Mouse (Mus musculus) stomach, embryonic 14.5 days (tissue): ENCODE measurements at regions not wholly inside any gene's neighbourhood (a gene's known extent, or its start where the extent isn't known, plus 50 kb on each side); places are given as distances from the start of the nearest gene placed in this dataset.

ENCODE experiments used
- ATAC-seq: fragments of 200-750 bp; cut with Nextera tagmentation; 2 replicates; pipeline ENCODE4 v1.8.0; 2017; ENCODE audit warnings: low read depth, moderate TSS enrichment; ENCODE audit not compliant: insufficient number of reproducible peaks, insufficient read depth, low FRiP score
- H3K27ac ChIP-seq: fragments of 300-500 bp; sonication (generic); 2 replicates; pipeline ENCODE4 v1.5.1; 2014; ENCODE audit warnings: mild to moderate bottlenecking, low read length, moderate library complexity, mixed read lengths
- H3K27me3 ChIP-seq: fragments of 300-500 bp; sonication (generic); 2 replicates; pipeline ENCODE4 v1.6.1; 2014; ENCODE audit warnings: low read length, control low read depth, mixed read lengths; ENCODE audit not compliant: control insufficient read depth, insufficient read depth
- H3K36me3 ChIP-seq: fragments of 300-500 bp; sonication (generic); 2 replicates; pipeline ENCODE4 v1.6.1; 2014; ENCODE audit warnings: mild to moderate bottlenecking, control low read depth, low read length, moderate library complexity, mixed read lengths; ENCODE audit not compliant: control insufficient read depth, insufficient read depth
- H3K4me1 ChIP-seq: fragments of 300-500 bp; sonication (generic); 2 replicates; pipeline ENCODE4 v1.6.1; 2014; ENCODE audit warnings: low read length, control low read depth, mixed read lengths; ENCODE audit not compliant: control insufficient read depth, insufficient read depth
- H3K4me2 ChIP-seq: fragments of 300-500 bp; sonication (generic); replicated peaks from 2 replicates; pipeline ENCODE4 v1.6.1; 2014; ENCODE audit warnings: low read depth, low read length, control low read depth
- H3K4me3 ChIP-seq: fragments of 300-500 bp; sonication (generic); 2 replicates; pipeline ENCODE4 v1.5.1; 2014; ENCODE audit warnings: low read depth, low read length, control low read depth
- H3K9ac ChIP-seq: fragments of 300-500 bp; sonication (generic); replicated peaks from 2 replicates; pipeline ENCODE4 v1.6.1; 2014; ENCODE audit warnings: low read depth, mild to moderate bottlenecking, control low read depth, low read length, moderate library complexity, mixed read lengths
- H3K9me3 ChIP-seq: fragments of 300-500 bp; sonication (generic); 2 replicates; pipeline ENCODE4 v1.6.1; 2016; ENCODE audit warnings: low read depth, low read length, control low read depth; ENCODE audit not compliant: control insufficient read depth
- WGBS: fragments of 180-500 bp; shearing (Covaris S2); extraction: QIAGEN DNeasy Blood & Tissue Kit; methylation state at CpG from one replicate; pipeline ENCODE4 v1.1.7; 2014; 5-methylcytosine and 5-hydroxymethylcytosine counted together

DNA sequence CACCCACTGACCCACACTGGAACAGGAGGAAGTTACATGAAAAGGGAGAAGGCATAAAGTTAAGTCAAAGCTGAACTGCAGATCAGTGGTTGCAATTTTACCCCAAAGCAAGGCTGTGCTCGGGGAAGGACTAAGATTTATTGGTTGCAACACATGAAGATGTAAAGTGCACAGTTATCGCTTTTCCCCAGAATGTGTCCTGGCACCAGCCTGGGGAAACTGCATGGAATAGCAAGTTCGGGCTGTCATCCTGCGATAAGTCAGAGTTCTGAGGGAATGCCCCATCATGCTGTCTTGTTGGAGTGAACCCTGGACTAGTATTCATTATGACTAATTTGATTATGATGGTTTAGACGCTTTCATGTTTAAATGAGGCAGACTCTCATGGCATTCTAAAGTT is 128.5 kb upstream of the Adgrl2 start:
- H3K4me1 ChIP-seq = 0 out of 2 replicates have a peak, but pooled peaks cover 10% of the 10 kb centered on the region
- H3K9me3 ChIP-seq = no peaks in the 10 kb centered on the region
- ATAC-seq = no peak
- no peak overlapping the region for H3K4me3 ChIP-seq
- 86% methylated on average over 5 of the region's 5 CpGs for WGBS
- no peak overlapping the region for H3K4me2 ChIP-seq
- H3K27ac ChIP-seq = no peak overlapping the region
- no peaks in the 10 kb centered on the region for H3K36me3 ChIP-seq
- no peak overlapping the region for H3K9ac ChIP-seq
- H3K27me3 ChIP-seq = no peaks in the 10 kb centered on the region

DNA sequence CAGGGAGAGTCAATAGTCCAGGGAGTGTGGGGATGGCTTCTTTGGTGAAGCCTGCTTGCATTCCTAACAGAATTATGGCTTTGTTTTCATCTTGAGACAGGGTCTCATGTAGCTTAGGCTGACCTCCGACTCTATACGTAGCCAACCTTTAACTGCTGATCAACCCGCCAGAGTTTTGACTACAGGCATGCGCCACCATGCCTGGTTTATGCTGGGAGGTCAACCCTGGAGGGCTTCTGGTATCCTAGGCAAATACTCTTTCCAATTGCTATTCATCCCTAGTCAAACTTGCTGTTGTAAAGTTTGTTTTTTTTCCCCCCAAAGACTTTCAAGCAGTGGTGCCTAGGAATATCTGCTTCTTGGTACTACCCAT is 127.3 kb upstream of the Adgrl2 start:
- 82% methylated on average over 4 of the region's 4 CpGs for WGBS
- H3K27ac ChIP-seq = no peak overlapping the region

DNA sequence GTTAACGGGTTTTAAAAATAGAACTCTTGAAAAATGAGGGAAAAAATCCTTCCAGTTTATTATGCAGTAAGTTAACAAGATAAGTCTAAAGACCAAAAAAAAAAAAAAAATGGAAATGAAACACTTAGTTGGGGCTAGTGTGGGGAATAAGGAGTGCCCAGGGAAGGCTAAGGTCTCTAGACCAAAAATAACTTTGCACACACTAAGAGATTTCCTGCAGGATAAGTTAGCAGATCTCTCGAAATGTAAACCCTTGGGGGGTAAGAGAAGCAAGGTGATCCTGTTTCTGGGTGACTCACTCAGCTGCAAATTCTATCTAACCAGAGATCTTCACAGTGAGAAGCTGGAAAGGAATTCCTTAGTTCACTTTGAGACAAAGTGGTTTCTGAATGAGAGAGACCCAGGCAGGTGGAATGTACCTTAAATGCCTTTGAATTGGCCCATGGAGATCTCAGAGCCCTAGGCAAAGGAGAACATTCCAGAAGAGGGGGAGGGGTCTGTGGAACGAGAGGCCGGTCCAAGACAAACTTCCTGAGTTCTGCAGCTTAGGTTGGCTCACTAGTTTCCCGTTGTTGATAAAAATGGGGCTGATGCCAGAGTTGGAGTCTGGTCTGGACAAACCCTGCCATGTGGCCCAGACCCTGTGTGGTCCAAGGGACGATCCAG is 126.8 kb upstream of the Adgrl2 start:
- no peaks in the 10 kb centered on the region for H3K27me3 ChIP-seq
- H3K36me3 ChIP-seq = no peaks in the 10 kb centered on the region
- no peaks in the 10 kb centered on the region for H3K9me3 ChIP-seq
- ATAC-seq = no peak; the same call in 1 of the 2 replicates
- WGBS = 36% methylated on average over 6 of the region's 6 CpGs
- H3K9ac ChIP-seq = no peak overlapping the region
- no peak overlapping the region for H3K27ac ChIP-seq
- no peak overlapping the region for H3K4me2 ChIP-seq
- 0 out of 2 replicates have a peak, but pooled peaks cover 10% of the 10 kb centered on the region for H3K4me1 ChIP-seq
- H3K4me3 ChIP-seq = no peak overlapping the region

More for the DNA sequence above, 127.3 kb upstream of the Adgrl2 start:
- Histone ChIP-seq H3K4me3 (no peak overlapping the region), H3K9me3 (no peaks in the 10 kb centered on the region), H3K36me3 (no peaks in the 10 kb centered on the region), H3K27me3 (no peaks in the 10 kb centered on the region), H3K9ac (no peak overlapping the region), H3K4me1 (0 out of 2 replicates have a peak, but pooled peaks cover 10% of the 10 kb centered on the region), H3K4me2 (no peak overlapping the region)
- ATAC-seq = no peak

DNA sequence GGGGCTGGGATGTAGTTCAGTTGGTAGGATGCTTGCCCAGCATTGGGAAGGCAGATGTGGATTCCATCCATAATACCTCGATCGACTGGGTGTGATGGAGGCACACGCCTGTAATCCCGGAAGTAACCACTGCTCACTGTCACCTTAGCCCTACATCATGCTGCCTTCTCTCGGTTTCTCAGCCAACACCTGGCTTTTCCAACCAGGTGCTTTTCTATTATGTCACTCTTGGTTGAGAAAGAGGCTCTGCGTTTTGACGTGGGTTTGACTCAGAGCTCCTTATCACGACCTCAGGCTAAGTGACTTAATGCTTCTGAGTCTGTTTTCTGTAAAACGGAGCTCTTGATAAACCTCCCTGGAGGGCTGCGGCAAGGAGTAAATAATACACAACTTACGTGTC is 126.2 kb upstream of the Adgrl2 start:
- no peak for ATAC-seq
- 0 out of 2 replicates have a peak, but pooled peaks cover 10% of the 10 kb centered on the region for H3K4me1 ChIP-seq
- H3K4me3 ChIP-seq = no peak overlapping the region
- H3K27me3 ChIP-seq = no peaks in the 10 kb centered on the region
- H3K9ac ChIP-seq = no peak overlapping the region
- H3K9me3 ChIP-seq = no peaks in the 10 kb centered on the region
- H3K36me3 ChIP-seq = no peaks in the 10 kb centered on the region
- WGBS = 62% methylated on average over 11 of the region's 11 CpGs
- H3K27ac ChIP-seq = no peak overlapping the region
- H3K4me2 ChIP-seq = no peak overlapping the region

DNA sequence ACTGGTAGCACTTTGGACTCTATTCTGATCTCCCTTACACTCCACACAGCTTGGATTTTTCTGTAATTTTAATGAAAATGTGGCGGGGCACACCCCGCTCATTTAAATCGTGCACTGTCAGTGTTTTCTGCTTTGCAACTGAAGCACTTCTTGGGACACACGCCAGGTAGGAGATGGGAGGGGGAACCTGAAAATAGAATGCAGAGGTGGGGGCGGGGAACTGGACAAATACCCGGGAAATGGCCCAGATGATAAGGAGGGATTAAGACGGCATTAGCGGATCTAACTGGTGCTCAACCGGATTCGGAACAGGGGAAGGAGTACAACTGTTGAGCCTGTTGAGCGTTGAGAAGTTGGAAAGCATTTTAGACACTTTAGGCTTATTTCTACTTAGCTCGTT is 125.5 kb upstream of the Adgrl2 start:
- no peak for ATAC-seq
- H3K4me3 ChIP-seq = no peak overlapping the region
- H3K9me3 ChIP-seq = no peaks in the 10 kb centered on the region
- H3K4me2 ChIP-seq = no peak overlapping the region
- no peaks in the 10 kb centered on the region for H3K27me3 ChIP-seq
- H3K9ac ChIP-seq = no peak overlapping the region
- no peak overlapping the region for H3K27ac ChIP-seq
- H3K4me1 ChIP-seq = 0 out of 2 replicates have a peak, but pooled peaks cover 10% of the 10 kb centered on the region
- no peaks in the 10 kb centered on the region for H3K36me3 ChIP-seq
- WGBS = 68% methylated on average over 12 of the region's 12 CpGs

DNA sequence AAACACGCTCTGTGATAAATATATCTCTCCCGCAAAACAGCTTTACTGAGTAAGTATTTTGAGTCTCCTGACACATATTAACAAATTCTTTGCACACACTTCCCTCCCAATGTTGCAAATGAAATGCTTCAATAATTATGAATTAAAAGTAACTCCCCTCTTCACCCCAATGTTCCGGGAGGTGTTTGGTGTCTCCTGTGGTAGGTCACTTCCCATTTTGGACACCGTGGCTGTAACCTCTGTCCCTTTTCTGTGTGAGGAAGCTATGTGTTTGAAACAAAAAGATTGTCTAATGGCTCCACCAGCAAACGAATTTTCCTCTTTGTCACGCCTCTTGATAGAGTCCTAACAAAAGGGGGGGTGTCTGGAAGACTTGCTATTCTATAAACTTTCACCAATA is 122.5 kb upstream of the Adgrl2 start:
- no peak for ATAC-seq
- no peak overlapping the region for H3K4me2 ChIP-seq
- no peak overlapping the region for H3K4me3 ChIP-seq
- H3K9me3 ChIP-seq = no peaks in the 10 kb centered on the region
- no peak overlapping the region for H3K9ac ChIP-seq
- WGBS = 80% methylated on average over 6 of the region's 6 CpGs
- no peaks in the 10 kb centered on the region for H3K36me3 ChIP-seq
- H3K27ac ChIP-seq = no peak overlapping the region
- no peaks in the 10 kb centered on the region for H3K27me3 ChIP-seq
- H3K4me1 ChIP-seq = 0 out of 2 replicates have a peak, but pooled peaks cover 10% of the 10 kb centered on the region

DNA sequence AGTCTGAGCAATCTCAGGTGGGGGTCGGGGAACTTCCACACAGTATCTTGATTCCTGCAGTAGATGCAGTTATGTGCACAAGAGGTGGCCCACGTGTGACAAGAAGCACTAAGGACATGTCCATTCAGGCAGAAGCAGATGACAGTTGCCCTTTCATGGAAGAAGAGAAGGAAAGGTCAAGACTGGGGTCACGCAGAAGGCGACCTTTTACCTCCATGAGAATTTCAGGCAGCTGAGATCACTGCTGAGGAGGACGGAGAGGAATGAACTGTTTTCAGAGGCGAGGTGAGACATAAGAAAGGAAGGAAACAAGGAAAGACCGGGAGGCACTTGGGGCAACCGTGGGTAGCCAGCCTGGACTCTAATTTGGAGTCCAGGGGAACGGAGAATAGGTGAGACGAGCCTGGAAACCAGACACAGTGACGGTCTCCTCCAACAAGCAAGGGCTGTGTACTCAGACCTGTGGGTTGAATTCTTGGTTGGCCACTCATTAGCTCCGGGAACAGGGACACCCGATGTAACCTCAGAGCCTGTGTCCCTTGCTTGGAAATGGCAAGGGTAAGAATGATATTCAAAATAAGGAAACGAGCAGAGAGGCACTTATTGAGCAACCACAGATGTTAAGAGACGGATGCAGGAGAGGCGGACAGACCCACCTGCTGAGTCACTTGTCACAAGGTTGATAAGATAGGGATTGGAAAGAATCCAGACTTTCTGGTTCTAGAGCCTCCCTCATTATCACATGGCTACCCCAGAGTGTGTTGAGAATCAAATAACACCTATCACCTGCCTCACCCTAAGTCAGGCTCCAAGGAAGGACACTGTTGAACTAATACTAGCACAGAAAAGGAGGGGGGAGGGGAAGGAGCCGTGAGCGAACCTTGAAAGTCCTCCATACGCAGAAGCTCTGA is 121.4 kb upstream of the Adgrl2 start:
- H3K9me3 ChIP-seq = no peaks in the 10 kb centered on the region
- H3K9ac ChIP-seq = no peak overlapping the region
- 0 out of 2 replicates have a peak, but pooled peaks cover 3% of the 10 kb centered on the region for H3K4me1 ChIP-seq
- H3K4me3 ChIP-seq = no peak overlapping the region
- H3K4me2 ChIP-seq = no peak overlapping the region
- WGBS = 55% methylated on average over 19 of the region's 19 CpGs
- no peaks in the 10 kb centered on the region for H3K27me3 ChIP-seq
- peak; percentile 87 for ATAC-seq
- no peaks in the 10 kb centered on the region for H3K36me3 ChIP-seq
- H3K27ac ChIP-seq = 0 out of 2 replicates have a peak overlapping the region, but pooled peaks have one; percentile 33

DNA sequence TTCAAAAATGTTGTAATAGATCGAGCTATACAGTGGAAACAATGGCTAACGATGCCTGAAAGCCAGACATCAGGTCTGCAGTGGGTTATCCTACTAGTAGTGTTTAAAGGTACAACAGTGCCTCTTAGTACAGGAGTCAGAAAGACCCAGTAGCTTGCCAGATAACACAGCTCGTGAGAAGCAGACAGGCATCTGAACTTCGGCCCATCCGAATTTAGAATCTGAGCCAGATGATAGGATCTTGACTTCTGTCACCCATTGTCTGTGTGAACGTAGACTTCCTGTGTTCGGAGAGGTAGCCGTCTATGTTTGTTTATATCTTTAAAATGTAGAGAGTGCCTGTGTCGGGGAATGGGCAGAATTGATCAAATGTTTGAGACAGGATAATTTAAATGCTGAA is 120.5 kb upstream of the Adgrl2 start:
- Histone ChIP-seq H3K4me3 (no peak overlapping the region), H3K4me1 (no peaks in the 10 kb centered on the region), H3K9me3 (no peaks in the 10 kb centered on the region), H3K4me2 (no peak overlapping the region), H3K36me3 (no peaks in the 10 kb centered on the region), H3K9ac (no peak overlapping the region), H3K27ac (no peak overlapping the region), H3K27me3 (no peaks in the 10 kb centered on the region)
- no peak for ATAC-seq
- WGBS = 38% methylated on average over 9 of the region's 9 CpGs
